Mouse (Mus musculus) intestine, postnatal 0 days (tissue): Measurements from ENCODE around the gene Cd300ld. TPM values are rescaled to one million over a fixed set of nuclear protein-coding genes. Genes with fewer than 3 reads are reported as not detected.
"Not testable (repeated sequence)": the region's sequence is repeated elsewhere in the genome, so short reads cannot be mapped to it uniquely, and the experiment has no call there.

Experiments used
- ATAC-seq: fragments of 200-750 bp; cut with Nextera tagmentation; 2 replicates; pipeline ENCODE4 v1.8.0; 2017; ENCODE audit warnings: mild to moderate bottlenecking, moderate TSS enrichment, moderate library complexity
- H3K27ac ChIP-seq: fragments of 300-500 bp; sonication (generic); 2 replicates; pipeline ENCODE4 v1.5.1; 2014; ENCODE audit warnings: mild to moderate bottlenecking, low read depth, low read length, moderate library complexity
- H3K27me3 ChIP-seq: fragments of 300-500 bp; sonication (generic); replicated peaks from 2 replicates; pipeline ENCODE4 v1.6.1; 2014; ENCODE audit warnings: low read length, mixed read lengths; ENCODE audit not compliant: control insufficient read depth, insufficient read depth
- H3K36me3 ChIP-seq: fragments of 300-500 bp; sonication (generic); 2 replicates; pipeline ENCODE4 v1.6.1; 2014; ENCODE audit warnings: mild to moderate bottlenecking, moderate library complexity; ENCODE audit not compliant: control insufficient read depth, insufficient read depth
- H3K4me1 ChIP-seq: fragments of 300-500 bp; sonication (generic); replicated peaks from 2 replicates; pipeline ENCODE4 v1.6.1; 2014; ENCODE audit warnings: antibody characterized with exemption, low read length, mixed read lengths; ENCODE audit not compliant: control insufficient read depth, insufficient read depth
- H3K4me2 ChIP-seq: fragments of 300-500 bp; sonication (generic); replicated peaks from 2 replicates; pipeline ENCODE4 v1.6.1; 2014; ENCODE audit warnings: low read depth, mild to moderate bottlenecking, moderate library complexity
- H3K4me3 ChIP-seq: fragments of 300-500 bp; sonication (generic); 2 replicates; pipeline ENCODE4 v1.5.1; 2014; ENCODE audit warnings: low read depth, low read length
- H3K9ac ChIP-seq: fragments of 300-500 bp; sonication (generic); 2 replicates; pipeline ENCODE4 v1.6.1; 2014; ENCODE audit warnings: mild to moderate bottlenecking, low read depth, low read length
- H3K9me3 ChIP-seq: fragments of 300-500 bp; sonication (generic); 2 replicates; pipeline ENCODE4 v1.6.1; 2016; ENCODE audit warnings: mixed run types; ENCODE audit not compliant: control insufficient read depth
- CTCF ChIP-seq: sonication (generic); IDR thresholded peaks from 2 replicates; pipeline ENCODE4 v1.5.1; 2016; ENCODE audit warnings: low read depth, mild to moderate bottlenecking, control low read depth, antibody characterized with exemption, moderate library complexity
- whole genome bisulfite sequencing: fragments of 180-500 bp; shearing (Covaris S2); extraction: QIAGEN DNeasy Blood & Tissue Kit; methylation state at CpG from one replicate; pipeline ENCODE4 v1.1.7; 2014; 5-methylcytosine and 5-hydroxymethylcytosine counted together
- polyA plus RNA-seq: library from polyadenylated mRNA; unstranded; fragments of >200 nt; fragmentation: Nextera tagmentation; extraction: Ambion mirVana; gene quantifications from 2 replicates; pipeline ENCODE4 v1.2.1, GENCODE M21; 2015

Cd300ld gene
- 0.10 TPM in 2 replicates for polyA plus RNA-seq

DNA sequence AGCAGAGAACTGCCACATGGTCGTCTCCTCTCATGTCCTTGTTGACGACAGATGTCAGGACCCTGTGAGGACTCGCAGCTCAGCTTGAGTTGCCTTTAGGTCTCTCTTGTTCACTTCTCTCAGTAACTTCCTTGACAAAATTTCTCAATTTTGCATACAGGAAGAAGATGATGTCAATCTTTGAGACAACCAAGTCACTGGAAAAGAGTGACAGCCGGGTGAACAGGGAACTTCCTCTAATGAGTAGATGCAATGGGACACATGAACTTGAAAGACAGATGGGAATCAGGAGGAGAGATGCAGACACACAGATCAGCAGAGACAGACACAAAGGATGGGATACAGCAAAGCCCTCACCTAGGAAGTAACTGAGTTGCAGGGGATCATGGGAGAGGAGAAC, at the start of gene Cd300ld:
Gene Cd300ld, minus strand, starts transcription at position 130 of the 400 bp plus-strand sequence.
- H3K27me3 ChIP-seq: no peaks in the 10 kb centered on the region
- no peaks in the 10 kb centered on the region for H3K9me3 ChIP-seq
- whole genome bisulfite sequencing: 69% methylated on average over 4 of the region's 4 CpGs
- no peak for ATAC-seq
- no peak within 1 kb of the TSS for H3K4me2 ChIP-seq
- H3K36me3 ChIP-seq: no peaks in the 10 kb centered on the region
- no peak within 1 kb of the TSS for H3K27ac ChIP-seq
- no peak within 1 kb of the TSS for H3K4me3 ChIP-seq
- H3K9ac ChIP-seq: no peak within 1 kb of the TSS
- no peak for TF ChIP-seq CTCF
- H3K4me1 ChIP-seq: no peaks in the 10 kb centered on the region

DNA sequence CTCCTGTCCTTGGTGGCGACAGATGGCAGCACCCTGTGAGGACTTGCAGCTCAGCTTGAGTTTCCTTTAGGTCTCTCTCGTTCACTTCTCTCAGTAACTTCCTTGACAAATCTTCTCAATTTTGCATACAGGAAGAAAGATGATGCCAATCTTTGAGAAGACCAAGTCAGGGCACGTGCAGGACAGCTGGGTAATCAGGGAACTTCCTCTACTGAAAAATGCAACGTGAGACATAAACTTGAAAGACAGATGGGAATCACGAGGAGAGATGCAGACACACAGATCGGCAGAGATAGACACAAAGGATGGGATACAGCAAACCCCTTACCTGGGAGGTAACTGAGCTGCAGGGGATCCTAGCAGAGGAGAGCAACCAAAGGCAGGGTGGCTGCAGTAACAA, 47.9 kb upstream of the Cd300ld start, which contains the start of gene Cd300ld5:
Gene Cd300ld5, minus strand, starts transcription at position 101 of the 400 bp plus-strand sequence.
- H3K4me1 ChIP-seq, H3K36me3 ChIP-seq, H3K9ac ChIP-seq, H3K27ac ChIP-seq, H3K4me2 ChIP-seq, H3K27me3 ChIP-seq, H3K4me3 ChIP-seq, ATAC-seq, H3K9me3 ChIP-seq: not testable (repeated sequence)
- WGBS: no CpG with 5 or more reads among the region's 6 CpGs

DNA sequence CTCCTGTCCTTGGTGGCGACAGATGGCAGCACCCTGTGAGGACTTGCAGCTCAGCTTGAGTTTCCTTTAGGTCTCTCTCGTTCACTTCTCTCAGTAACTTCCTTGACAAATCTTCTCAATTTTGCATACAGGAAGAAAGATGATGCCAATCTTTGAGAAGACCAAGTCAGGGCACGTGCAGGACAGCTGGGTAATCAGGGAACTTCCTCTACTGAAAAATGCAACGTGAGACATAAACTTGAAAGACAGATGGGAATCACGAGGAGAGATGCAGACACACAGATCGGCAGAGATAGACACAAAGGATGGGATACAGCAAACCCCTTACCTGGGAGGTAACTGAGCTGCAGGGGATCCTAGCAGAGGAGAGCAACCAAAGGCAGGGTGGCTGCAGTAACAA, 37.2 kb upstream of the Cd300ld start, which contains the start of gene Cd300ld4:
Gene Cd300ld4, minus strand, starts transcription at position 101 of the 400 bp plus-strand sequence.
- ATAC-seq, H3K4me2 ChIP-seq: not testable (repeated sequence)

GRCm38 (mm10) chr11:115016093-115016492, 26.4 kb upstream of the Cd300ld start, which contains the start of gene Cd300ld2:
TSS of gene Cd300ld2 (minus strand) at chr11:115016193.
- H3K27me3 ChIP-seq, ATAC-seq, H3K36me3 ChIP-seq, H3K27ac ChIP-seq, H3K4me3 ChIP-seq, H3K9ac ChIP-seq, H3K4me2 ChIP-seq, H3K4me1 ChIP-seq, H3K9me3 ChIP-seq: not testable (repeated sequence)
- WGBS: no CpG with 5 or more reads among the region's 7 CpGs

More for the DNA sequence above, 37.2 kb upstream of the Cd300ld start, which contains the start of gene Cd300ld4:
- H3K9ac ChIP-seq, H3K27me3 ChIP-seq, H3K36me3 ChIP-seq, H3K27ac ChIP-seq, H3K9me3 ChIP-seq, H3K4me1 ChIP-seq, H3K4me3 ChIP-seq: not testable (repeated sequence)
- no CpG with 5 or more reads among the region's 6 CpGs for WGBS

- Histone ChIP-seq H3K9me3 (no peaks in the 10 kb centered on the region), H3K27me3 (no peaks in the 10 kb centered on the region), H3K27ac (no peak overlapping the region), H3K4me1 (no peaks in the 10 kb centered on the region), H3K4me2 (no peak overlapping the region), H3K4me3 (no peak overlapping the region), H3K9ac (no peak overlapping the region), H3K36me3 (no peaks in the 10 kb centered on the region)
- no peak for TF ChIP-seq CTCF
- no peak for ATAC-seq
- 86% methylated on average over 5 of the region's 5 CpGs for WGBS
Observed at GRCm38 (mm10) chr11:115004070-115004469, 14.3 kb upstream of the Cd300ld start.

- no peaks in the 10 kb centered on the region for H3K9me3 ChIP-seq
- H3K4me2 ChIP-seq: no peak within 1 kb of the TSS
- no peaks in the 10 kb centered on the region for H3K36me3 ChIP-seq
- no peaks in the 10 kb centered on the region for H3K27me3 ChIP-seq
- TF ChIP-seq CTCF: no peak
- no peak within 1 kb of the TSS for H3K27ac ChIP-seq
- H3K4me1 ChIP-seq: no peaks in the 10 kb centered on the region
- WGBS: 76% methylated on average over 7 of the region's 7 CpGs
- ATAC-seq: no peak
- no peak within 1 kb of the TSS for H3K9ac ChIP-seq
- no peak within 1 kb of the TSS for H3K4me3 ChIP-seq
Observed at GRCm38 (mm10) chr11:115001474-115002040, 11.8 kb upstream of the Cd300ld start, which contains the start of gene Cd300c2. TSS of gene Cd300c2 (minus strand) at chr11:115001880.
